Mouse (Mus musculus) stomach, postnatal 0 days (tissue): Measurements from ENCODE around the gene Tuba3a. TPM values are rescaled to one million over a fixed set of nuclear protein-coding genes. Genes with fewer than 3 reads are reported as not detected.
A peak's percentile ranks its signal among the peaks of the same experiment; 100 is the strongest.

Experiments used
- ATAC-seq: fragments of 200-750 bp; cut with Nextera tagmentation; 2 replicates; pipeline ENCODE4 v1.8.0; 2017; ENCODE audit not compliant: low FRiP score, low TSS enrichment
- DNase-seq: peaks from one replicate; pipeline ENCODE4 v3.0.0-alpha.2; 2016; ENCODE audit warnings: low spot score
- H3K27ac ChIP-seq: fragments of 300-500 bp; sonication (generic); replicated peaks from 2 replicates; pipeline ENCODE4 v1.5.1; 2014; ENCODE audit warnings: mild to moderate bottlenecking, control low read depth
- H3K27me3 ChIP-seq: fragments of 300-500 bp; sonication (generic); 2 replicates; pipeline ENCODE4 v1.6.1; 2014; ENCODE audit warnings: low read length; ENCODE audit not compliant: control insufficient read depth, insufficient read depth
- H3K36me3 ChIP-seq: fragments of 300-500 bp; sonication (generic); 2 replicates; pipeline ENCODE4 v1.6.1; 2014; ENCODE audit warnings: low read length, mixed read lengths; ENCODE audit not compliant: control insufficient read depth, insufficient read depth
- H3K4me1 ChIP-seq: fragments of 300-500 bp; sonication (generic); replicated peaks from 2 replicates; pipeline ENCODE4 v1.6.1; 2014; ENCODE audit warnings: antibody characterized with exemption; ENCODE audit not compliant: control insufficient read depth, insufficient read depth
- H3K4me2 ChIP-seq: fragments of 300-500 bp; sonication (generic); replicated peaks from 2 replicates; pipeline ENCODE4 v1.6.1; 2014; ENCODE audit warnings: low read depth, mild to moderate bottlenecking, control low read depth, moderate library complexity
- H3K4me3 ChIP-seq: fragments of 300-500 bp; sonication (generic); 2 replicates; pipeline ENCODE4 v1.5.1; 2014; ENCODE audit warnings: low read depth, low read length, control low read depth
- H3K9ac ChIP-seq: fragments of 300-500 bp; sonication (generic); 2 replicates; pipeline ENCODE4 v1.6.1; 2014; ENCODE audit warnings: mild to moderate bottlenecking, low read length, control low read depth, mixed read lengths
- H3K9me3 ChIP-seq: fragments of 300-500 bp; sonication (generic); 2 replicates; pipeline ENCODE4 v1.6.1; 2016; ENCODE audit warnings: low read length; ENCODE audit not compliant: control insufficient read depth
- CTCF ChIP-seq: IDR thresholded peaks from 2 replicates; pipeline ENCODE4 v1.5.1; 2016; ENCODE audit warnings: antibody characterized with exemption, low read depth, mild to moderate bottlenecking, moderate library complexity
- EP300 ChIP-seq: optimal IDR thresholded peaks from 2 replicates; pipeline ENCODE3; 2016; ENCODE audit warnings: antibody characterized with exemption
- WGBS: fragments of 180-500 bp; shearing (Covaris S2); extraction: QIAGEN DNeasy Blood & Tissue Kit; methylation state at CpG from one replicate; pipeline ENCODE4 v1.1.7; 2014; 5-methylcytosine and 5-hydroxymethylcytosine counted together
- polyA plus RNA-seq: library from polyadenylated mRNA; unstranded; fragments of >200 nt; fragmentation: Nextera tagmentation; extraction: Ambion mirVana; gene quantifications from 2 replicates; pipeline ENCODE4 v1.2.1, GENCODE M21; 2015

The Tuba3a gene
- polyA plus RNA-seq, 1 experiment from 2014 or later: 0.15 TPM

DNA sequence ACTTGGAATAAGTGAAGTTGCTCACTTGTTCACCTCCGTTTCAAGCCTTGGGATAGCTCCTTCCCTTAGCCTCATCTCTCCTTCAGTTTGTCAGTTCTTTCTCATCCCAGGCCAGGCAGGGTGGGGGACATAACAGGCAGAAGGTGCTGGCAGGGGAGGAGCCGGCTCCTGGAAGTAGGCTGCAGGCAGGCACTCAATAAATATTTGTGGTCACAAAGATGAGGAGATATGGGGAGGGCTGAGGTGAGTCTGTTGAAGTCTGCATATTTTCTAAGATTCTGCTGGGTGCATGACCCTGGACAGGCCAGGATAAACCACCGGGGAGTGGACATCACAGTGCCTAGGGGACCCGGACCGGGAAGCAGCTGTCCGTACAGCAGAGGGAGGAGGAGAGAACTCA is 37.7 kb upstream of the Tuba3a start:
- no peaks in the 10 kb centered on the region for H3K27me3 ChIP-seq
- WGBS: 47% methylated on average over 6 of the region's 6 CpGs

DNA sequence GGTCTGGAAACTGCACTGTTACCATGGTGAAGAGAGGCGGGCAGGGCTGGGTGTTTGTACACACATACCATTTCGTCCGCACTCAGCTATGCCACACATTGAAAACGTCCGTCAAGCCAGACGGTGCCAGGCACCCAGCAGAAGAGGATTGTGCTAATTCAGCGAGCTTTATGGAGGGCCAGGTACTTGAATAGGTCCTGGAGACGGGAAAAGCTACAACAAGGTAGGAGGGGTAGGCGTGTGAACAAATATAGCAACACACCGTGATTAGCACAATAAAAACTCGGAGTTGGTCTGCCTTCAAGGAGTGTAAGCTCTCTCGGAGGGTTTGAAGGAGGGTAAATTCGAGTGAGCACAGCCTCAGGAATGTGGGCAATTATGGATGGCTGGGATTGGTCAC is 37.0 kb upstream of the Tuba3a start:
- H3K36me3 ChIP-seq: no peaks in the 10 kb centered on the region
- peak overlapping the region; percentile 45 for H3K4me2 ChIP-seq
- ATAC-seq (peak; percentile 25; the same call in 1 of the 2 replicates), DNase-seq (peak; percentile 49)
- 0 out of 2 replicates have a peak overlapping the region, but pooled peaks have one; percentile 22 for H3K4me3 ChIP-seq
- H3K9me3 ChIP-seq: no peaks in the 10 kb centered on the region
- WGBS: 49% methylated on average over 13 of the region's 13 CpGs
- no peaks in the 10 kb centered on the region for H3K27me3 ChIP-seq
- 0 out of 2 replicates have a peak overlapping the region, but pooled peaks have one; percentile 13 for H3K9ac ChIP-seq
- 0 out of 2 replicates have a peak, but pooled peaks cover 2% of the 10 kb centered on the region for H3K4me1 ChIP-seq
- peak overlapping the region; percentile 65; the same call in 1 of the 2 replicates for H3K27ac ChIP-seq
- no peak for TF ChIP-seq EP300
- TF ChIP-seq CTCF: no peak

More for the DNA sequence above, 37.7 kb upstream of the Tuba3a start:
- H3K4me1 ChIP-seq: 0 out of 2 replicates have a peak, but pooled peaks cover 2% of the 10 kb centered on the region
- no peak overlapping the region for H3K4me2 ChIP-seq
- H3K9me3 ChIP-seq: no peaks in the 10 kb centered on the region
- H3K27ac ChIP-seq: 0 out of 2 replicates have a peak overlapping the region, but pooled peaks have one; percentile 53
- H3K36me3 ChIP-seq: no peaks in the 10 kb centered on the region
- H3K4me3 ChIP-seq: no peak overlapping the region
- ATAC-seq (no peak), DNase-seq (no peak)
- TF ChIP-seq EP300: no peak
- no peak for TF ChIP-seq CTCF
- H3K9ac ChIP-seq: no peak overlapping the region

DNA sequence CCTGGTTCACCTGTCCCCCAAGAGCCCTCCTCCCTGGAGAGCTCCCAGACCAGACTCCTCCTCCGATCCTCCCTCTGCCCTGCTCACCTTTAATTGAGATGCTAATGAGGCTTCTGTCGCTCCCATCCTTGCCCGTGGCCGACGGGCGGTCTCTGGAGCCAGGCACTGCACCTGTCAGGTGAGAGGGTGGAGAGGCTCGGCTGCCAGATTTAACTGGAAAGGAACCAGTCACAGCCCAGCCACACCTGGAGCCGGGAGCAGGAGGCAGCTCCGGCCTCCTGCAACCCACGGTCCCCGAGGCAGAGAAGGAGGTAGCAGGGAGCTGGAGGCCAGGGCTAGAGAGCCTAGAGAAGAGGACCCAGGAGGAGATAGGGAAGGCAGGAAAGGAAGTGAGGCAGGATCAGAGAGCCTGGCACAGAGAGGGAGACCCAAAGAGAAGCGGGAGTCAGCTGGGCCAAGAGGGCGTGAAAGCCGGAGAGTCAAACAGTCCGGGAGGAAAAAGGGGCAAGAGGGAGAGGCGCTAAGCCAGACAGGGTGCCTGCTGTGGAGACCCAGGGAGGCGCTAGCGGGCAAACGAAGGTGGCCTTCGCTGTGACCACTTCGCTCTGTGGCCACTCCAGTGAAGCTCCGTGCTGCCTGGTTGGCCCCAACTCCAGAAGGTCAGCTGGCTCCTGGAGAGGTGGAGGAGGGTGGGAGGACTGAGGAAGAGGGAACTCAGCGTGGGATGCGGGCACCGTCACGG is 35.4 kb upstream of the Tuba3a start:
- Histone ChIP-seq H3K4me1 (0 out of 2 replicates have a peak, but pooled peaks cover 2% of the 10 kb centered on the region), H3K36me3 (no peaks in the 10 kb centered on the region), H3K9ac (peak overlapping the region; percentile 38), H3K9me3 (no peaks in the 10 kb centered on the region), H3K27me3 (no peaks in the 10 kb centered on the region), H3K4me3 (peak overlapping the region; percentile 22), H3K4me2 (peak overlapping the region; percentile 45), H3K27ac (peak overlapping the region; percentile 82)
- ATAC-seq (peak; percentile 63), DNase-seq (peak; percentile 71)
- no peak for TF ChIP-seq EP300
- no peak for TF ChIP-seq CTCF
- WGBS: 17% methylated on average over 26 of the region's 26 CpGs

DNA sequence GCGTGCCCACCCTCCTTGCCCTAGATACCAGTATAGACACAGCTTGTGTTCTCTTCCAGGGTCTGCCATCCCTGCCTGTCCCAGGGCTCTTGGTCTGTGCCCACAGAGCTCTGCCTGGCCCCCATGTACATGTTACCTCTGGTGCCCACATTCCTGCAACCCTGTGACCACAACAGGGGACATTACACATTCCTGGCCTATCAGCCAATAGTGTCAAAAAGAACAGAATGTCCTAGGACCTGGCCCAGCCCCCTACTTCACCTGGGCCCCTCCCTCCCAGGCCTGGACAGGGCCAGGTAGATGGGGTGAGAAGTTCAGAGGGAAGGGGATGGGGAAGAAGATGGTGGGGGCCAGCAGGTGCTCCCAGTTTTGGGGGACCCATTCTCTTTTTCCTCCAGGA is 34.5 kb upstream of the Tuba3a start, which contains the start of gene Scnn1a:
Gene Scnn1a (plus strand): TSS at position 337 of the 400 bp plus-strand sequence.
- H3K4me2 ChIP-seq: peak within 1 kb of the TSS; percentile 45
- 0 out of 2 replicates have a peak, but pooled peaks cover 2% of the 10 kb centered on the region for H3K4me1 ChIP-seq
- 88% methylated on average over 1 of the region's 1 CpGs for WGBS
- H3K27ac ChIP-seq: peak within 1 kb of the TSS; percentile 82
- DNase-seq: peak; percentile 45
- H3K36me3 ChIP-seq: no peaks in the 10 kb centered on the region
- peak within 1 kb of the TSS; percentile 38 for H3K9ac ChIP-seq
- no peaks in the 10 kb centered on the region for H3K9me3 ChIP-seq
- TF ChIP-seq CTCF (no peak), EP300 (no peak)
- peak within 1 kb of the TSS; percentile 22 for H3K4me3 ChIP-seq
- peak; percentile 25; the same call in 1 of the 2 replicates for ATAC-seq
- no peaks in the 10 kb centered on the region for H3K27me3 ChIP-seq

DNA sequence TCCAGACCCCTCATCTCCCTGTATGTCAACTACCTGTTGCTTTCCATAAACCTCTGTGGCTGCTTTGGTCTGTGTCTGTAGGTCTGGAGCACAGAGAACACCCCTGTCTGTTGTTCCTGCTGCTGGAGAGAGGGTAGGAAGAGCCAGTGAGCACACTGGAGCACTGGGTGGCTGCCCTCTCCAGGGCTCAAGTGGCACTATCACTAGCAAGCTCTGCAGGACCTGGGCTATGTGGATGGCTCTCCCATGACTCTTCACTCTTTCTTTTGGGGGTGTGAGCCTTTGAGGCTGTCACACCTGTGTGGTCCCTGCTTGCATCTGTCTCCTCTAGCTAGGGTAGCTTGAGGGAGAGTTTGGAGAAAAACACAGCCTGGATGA is 34.1 kb upstream of the Tuba3a start:
- Histone ChIP-seq H3K27ac (peak overlapping the region; percentile 71), H3K9ac (no peak overlapping the region), H3K4me3 (no peak overlapping the region), H3K4me1 (0 out of 2 replicates have a peak, but pooled peaks cover 2% of the 10 kb centered on the region), H3K27me3 (no peaks in the 10 kb centered on the region), H3K9me3 (no peaks in the 10 kb centered on the region), H3K36me3 (no peaks in the 10 kb centered on the region), H3K4me2 (no peak overlapping the region)
- DNase-seq: no peak
- peak; percentile 9; the same call in 1 of the 2 replicates for TF ChIP-seq CTCF
- no peak for TF ChIP-seq EP300
- ATAC-seq: no peak
